Mouse (Mus musculus) megakaryocyte progenitor cell, adult 5-6 weeks (primary cell): ENCODE data around the gene Otud1. TPM values are rescaled to one million over a fixed set of nuclear protein-coding genes. Genes with fewer than 3 reads are reported as not detected.

Experiments
- ATAC-seq: replicated peaks from 2 replicates; pipeline ENCODE4 v1.8.0; 2016; ENCODE audit warnings: mild to moderate bottlenecking, moderate TSS enrichment, inconsistent platforms; ENCODE audit not compliant: poor library complexity
- total RNA-seq, 2 experiments: library from RNA; stranded (forward) in 1 of 2; stranded (reverse) in 1 of 2; fragments of 157-497, 149-512 nt in 1 of 2; fragments of 200-1000 nt in 1 of 2; gene quantifications; 2 replicates each; pipeline versions ENCODE4 v1.2.3 to v1.2.4; 2015 to 2017

Gene Otud1
- total RNA-seq (2015) (5.8 and 6.4 TPM in 2 replicates), total RNA-seq (2017) (3.1 and 3.3 TPM in 2 replicates)

DNA sequence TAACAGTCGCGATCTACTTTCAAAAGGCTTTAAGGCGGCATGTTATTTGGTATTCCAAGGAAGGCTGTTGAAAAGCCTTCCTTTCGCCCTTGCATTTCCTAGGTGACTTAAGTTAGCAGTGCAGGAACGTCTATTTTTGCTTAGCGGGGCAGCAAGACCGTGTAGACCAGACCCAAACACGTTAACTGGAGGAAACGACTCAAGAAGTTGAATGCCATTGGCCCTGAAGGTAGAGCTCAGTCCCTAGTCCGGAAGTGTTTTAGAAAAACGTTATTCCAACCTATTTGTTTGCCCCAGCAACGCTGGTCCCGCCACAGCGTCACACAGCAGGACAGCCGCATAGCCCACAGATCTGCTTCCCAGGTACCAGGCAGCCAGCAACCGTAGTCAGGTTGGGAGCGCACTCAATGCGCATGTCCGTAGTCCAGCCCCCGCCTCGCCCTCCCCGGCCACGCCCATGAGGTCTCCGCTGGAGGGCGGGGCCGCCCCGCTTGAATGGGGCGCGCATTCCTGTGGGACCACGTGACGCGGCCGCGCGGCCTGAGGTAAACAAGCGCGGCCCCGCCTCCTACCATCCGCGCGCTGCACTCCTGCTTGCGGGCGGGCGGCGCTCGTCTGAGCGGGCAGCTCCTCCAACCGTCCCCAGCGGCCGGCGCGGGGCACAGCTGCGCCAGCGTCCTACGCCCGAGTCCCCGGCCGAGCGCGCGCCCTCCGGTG, at the start of gene Otud1:
Otud1 (plus strand) TSS at position 595 of the 717 bp plus-strand sequence.
- ATAC-seq: peak; percentile 75

DNA sequence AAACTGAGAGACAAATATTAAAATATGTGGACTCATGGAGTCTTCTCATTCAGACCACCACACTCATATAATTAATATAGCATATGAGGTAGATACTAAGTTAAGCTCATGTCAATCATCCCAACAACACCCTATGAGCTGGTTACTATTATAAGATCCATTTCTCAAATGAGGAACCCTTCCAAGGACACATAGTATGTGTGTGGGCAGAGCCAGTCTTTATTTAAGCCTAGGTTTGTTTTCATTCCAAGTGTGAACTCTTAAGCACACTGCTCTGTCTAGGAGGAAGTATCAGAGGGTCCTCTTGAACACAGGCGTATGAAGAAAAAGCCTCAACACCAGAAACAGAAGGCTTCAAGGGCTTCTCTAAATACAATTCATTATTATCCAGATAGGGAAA, 49.7 kb upstream of the Otud1 start:
- no peak for ATAC-seq

DNA sequence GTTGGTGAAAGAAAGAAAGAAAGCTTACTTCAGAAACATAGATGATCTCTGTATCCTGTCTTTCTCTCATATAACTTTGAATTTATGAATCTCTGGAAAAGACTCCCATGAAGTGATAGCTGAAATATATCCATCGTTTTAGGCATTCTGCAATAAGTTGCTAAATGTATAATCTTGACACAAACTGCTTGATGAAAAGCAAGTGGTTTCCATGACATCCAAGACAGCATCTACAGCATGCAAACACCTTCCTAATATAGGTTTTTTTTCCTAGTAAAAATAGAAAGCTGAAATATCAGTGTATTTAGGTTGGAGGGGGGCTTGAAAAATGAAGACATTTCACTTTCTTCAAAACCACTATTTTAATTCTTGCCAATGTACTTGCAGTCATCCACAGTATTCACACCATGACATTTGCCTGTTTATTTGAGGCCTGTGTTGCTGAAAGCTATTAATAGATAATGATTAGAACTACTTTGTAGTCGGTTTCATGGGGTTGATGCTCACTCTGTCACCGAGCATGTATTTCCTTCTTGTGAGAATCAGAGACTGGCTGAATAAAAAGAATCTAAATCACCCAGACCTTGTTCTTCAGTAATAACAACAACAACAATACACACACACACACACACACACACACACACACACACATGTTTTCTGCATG, 49.0 kb upstream of the Otud1 start:
- ATAC-seq: no peak

DNA sequence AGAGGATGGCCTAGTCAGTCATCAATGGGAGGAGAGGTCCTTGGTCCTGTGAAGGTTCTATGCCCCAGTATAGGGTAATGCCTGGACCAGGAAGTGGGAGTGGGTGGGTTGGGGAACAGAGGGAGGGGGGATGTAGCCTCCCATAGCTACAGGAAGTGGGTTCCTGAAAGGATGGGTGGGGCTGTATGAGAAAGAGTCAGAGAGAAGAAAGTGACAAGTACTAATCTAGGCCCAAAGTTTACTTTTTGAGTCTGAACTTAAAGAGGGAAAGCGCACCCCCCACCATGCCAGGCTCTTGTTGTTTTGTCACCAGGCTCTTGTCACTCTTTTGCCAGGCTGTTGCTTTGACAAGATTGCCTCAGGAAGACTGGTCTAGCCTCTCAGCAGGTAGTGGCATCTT, 35.5 kb upstream of the Otud1 start:
- no peak for ATAC-seq

DNA sequence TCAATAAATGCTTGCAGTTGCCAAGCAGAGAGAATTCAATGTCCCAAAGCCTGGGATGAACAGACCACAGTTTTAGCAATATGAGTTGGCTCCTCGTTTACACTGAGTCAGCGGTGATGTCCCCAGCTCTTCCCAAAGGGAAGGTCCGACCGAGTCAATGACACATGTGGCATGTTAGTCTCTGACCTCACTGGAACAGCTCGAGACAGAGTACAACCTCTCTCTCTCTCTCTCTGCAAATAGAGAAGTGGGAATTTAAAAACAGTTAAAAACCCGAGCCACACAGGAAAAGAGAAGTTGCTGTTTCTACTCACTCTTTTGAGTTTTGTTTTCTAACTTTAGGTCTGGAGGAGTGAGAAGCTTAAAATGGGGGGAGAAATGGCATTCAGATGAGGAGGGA, 30.5 kb upstream of the Otud1 start:
- peak; percentile 74 for ATAC-seq

DNA sequence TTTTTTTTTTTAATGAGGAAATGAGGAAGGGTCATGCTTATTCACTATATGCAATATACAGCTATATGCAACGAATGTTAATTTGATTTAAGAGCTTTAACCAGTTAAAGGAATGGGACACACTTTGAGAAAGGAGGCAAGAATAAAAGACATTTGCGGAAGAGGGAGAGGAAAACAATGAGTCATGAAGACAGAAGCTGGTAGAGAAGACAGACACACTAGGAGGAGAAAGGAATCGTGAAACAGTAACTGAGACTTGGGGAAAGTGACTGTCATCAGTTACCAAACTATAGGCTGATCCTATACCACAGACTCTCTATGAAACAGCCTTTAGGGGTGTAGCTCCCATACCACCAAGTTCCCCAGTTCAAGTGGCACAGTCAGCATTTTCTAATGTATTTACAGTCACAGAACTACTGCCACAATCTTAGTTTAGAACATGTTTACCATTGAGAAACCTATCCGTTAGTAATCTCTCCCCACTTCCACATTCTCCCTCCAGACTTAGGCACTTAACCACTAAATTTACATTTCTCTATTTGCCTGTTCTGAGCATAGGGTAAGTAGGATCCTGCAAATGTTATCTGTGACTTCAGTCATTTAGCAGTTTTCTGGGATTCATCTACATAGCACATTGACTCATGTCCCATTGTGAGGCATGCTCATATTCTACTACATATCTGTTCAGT, 29.5 kb upstream of the Otud1 start:
- peak; percentile 68 for ATAC-seq

DNA sequence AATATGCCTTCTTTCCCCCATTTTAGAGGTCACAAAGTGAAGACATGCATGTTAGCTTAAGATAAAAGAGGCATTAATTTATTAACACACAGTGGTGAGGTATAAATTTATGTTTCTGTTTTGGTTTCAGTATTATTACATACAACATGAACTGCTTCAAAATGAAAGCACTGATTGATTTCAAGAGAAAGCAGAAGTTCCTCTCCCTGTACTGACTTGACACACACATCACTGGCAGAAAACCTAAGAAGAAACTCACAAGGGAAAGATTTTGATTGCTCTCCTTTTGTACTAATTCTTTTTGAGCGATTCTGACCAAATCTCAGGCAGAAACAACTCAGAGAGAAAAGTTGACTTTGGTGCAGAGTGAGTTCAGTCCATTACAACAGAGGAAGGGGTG, 27.0 kb upstream of the Otud1 start:
- ATAC-seq: peak; percentile 29; the same call in 1 of the 2 replicates

DNA sequence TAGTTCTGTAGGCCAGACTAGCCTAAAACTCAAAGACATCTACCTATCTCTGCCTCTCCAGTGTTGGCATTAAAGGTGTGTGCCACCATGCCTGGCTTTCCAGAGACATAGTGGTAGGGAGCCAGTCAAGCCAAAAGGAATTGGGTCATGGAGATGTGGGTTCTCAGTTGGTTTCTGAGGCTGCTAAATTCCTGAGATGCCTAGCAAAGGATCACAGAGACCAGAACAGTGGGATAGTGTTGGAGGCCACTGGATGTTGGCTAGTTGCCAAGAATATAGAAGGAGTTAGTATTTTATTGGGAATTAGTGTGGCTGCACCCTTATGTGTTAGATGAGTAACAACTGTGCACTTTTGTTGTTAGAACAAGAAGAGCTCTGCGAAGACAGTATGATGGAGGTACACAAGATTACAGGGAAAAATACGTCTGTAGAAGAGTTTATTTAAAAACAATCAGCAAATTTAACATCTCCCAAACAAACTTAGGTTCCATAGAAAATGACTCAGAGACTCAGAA, 24.1 kb upstream of the Otud1 start:
- no peak for ATAC-seq

DNA sequence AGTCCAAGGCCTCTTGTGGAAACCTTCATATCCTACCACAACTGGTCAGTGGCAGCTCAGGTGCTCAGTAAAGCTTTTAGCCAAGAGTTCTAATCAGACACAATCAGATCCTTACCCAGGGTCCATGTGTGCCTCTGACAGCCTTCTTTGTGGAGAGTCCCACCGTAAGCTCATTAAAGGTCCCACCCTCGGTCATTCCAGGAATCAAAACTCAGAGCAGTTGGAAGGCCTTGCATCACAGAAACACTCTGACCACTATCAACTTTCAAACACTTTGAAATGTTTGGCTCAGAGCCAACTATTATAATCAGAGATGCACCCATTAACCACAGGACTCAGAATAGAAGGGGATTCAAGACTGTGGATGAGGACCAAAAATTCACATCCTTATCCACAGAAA, 12.4 kb upstream of the Otud1 start:
- ATAC-seq: 0 out of 2 replicates have a peak, but pooled peaks have one; percentile 9

DNA sequence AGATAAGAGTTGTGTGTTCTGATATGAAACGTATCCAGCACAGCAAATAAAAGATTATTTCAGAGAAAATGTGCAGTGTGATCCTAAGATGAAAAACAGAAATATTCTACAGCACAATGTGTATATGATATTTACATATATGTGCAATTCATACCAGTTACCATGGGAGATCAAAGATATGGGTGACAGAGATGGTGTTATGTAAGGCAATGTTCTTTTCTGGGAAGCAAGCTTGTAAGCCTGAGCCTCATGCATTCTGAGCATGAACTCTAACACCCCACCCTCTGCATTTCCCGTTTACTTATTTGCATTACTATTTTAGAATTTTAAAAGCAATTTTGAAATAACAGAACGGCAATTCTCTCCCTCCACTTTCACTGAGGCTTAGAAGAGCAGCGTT, 11.4 kb upstream of the Otud1 start:
- ATAC-seq: no peak

DNA sequence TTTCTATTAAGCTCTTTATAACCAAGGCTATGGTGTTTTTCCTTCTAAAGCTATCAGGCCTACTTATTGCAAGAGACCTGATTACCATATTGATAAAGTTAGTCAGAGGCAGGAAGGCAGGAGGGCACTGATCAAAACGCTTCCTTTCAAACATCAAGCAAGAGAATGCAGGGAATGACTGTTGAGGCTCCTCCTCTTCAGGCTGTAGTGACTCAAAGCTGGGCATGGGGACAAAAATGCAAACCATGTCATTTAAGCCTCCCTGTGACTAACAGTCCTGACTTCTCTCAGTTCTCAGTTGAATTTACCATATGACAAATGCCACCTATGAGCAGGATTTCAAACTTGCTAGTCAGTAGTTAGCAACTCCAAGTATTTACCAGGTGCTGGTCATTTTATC, 10.6 kb upstream of the Otud1 start:
- no peak for ATAC-seq

DNA sequence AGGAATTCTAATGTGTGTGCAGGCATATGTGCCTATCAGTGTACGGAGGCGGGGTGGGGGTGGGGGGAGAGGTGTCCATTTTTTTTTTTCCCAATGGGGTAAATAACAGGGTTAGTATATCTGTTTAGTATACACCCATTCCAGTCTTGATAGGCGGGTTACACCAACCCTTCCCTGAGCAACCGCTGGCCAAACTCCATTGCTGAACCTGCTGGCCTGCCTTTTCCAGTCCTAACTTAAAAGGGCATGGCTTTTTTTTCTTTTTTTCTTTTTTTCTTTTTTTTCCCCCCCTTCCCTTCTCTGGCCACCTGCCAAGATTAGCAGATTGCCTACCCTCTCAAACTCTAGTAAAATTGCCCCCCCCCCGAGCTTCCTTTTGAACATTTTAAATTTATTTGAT, 1.1 kb upstream of the Otud1 start:
- no peak for ATAC-seq

DNA sequence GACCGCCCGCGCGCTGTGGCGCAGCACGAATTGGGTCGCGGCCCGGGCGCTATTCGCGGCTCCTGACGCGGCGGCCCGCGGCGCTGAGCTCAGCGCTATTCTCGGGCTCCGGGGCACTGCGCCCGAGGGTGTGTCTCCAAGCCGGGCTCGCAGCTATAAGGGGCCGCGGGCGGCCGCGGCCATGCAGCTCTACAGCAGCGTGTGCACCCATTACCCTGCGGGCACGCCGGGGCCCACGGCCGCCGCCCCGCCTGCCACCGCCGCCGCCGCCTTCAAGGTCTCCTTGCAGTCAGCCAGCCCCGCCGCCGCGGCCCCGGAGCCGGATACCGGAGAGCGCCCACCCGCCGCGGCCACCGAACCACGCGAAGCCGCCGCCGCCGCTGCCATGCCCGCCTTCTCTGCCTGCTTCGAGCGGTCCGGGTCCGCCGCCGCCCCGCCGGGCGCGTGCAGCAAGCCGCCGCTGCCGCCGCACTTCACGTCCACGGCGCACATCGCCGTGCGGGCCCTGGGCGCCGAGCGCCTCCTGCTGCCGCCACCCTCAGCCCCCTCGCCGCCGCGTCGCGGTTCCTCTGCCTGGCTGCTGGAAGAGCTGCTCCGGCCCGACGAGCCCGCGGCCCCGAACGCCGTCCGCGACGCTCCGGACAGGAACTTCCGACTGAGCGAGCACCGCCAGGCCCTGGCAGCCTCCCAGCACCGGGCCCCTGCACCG, 483 bp downstream of the Otud1 start:
- ATAC-seq: peak; percentile 9

DNA sequence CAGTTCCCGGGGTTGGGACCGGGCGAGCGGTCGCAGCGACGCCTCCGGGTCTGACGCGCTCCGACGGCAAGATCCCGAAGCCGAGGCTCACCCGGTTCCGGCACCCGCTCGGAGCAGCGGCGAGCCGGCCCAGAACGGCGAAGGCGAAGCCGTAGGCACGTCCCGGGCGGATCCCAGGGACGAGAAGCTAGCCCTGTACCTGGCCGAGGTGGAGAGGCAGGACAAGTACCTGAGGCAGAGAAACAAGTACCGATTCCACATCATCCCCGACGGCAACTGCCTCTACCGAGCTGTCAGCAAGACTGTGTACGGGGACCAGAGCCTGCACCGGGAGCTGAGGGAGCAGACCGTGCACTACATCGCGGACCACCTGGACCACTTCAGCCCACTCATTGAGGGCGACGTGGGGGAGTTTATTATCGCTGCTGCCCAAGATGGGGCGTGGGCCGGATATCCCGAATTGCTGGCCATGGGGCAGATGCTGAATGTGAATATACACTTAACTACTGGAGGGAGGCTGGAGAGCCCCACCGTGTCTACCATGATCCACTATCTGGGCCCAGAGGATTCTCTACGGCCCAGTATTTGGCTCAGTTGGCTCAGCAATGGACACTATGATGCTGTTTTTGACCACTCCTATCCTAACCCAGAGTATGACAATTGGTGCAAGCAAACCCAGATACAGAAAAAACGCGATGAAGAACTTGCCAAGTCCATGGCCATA, 1.3 kb downstream of the Otud1 start:
- ATAC-seq: peak; percentile 3

DNA sequence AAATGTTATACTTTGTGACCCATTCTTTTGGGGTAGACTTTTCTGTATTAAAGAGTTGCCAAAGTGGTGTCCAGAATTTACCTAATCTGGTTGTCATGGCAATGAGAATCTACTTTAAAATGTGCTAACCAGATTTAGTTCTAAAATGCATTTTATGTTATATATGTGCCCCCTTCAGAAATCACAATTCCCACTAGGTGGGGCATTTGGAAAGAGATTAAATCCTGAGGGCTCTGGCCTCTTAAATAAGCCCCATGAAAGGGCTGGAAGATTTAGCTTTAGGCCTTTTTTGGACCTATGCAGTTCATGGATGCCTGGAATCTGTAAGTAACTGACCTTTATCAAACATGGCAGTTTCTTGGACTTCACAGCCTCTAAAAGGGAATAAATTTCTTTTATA, 3.3 kb downstream of the Otud1 start:
- no peak for ATAC-seq

DNA sequence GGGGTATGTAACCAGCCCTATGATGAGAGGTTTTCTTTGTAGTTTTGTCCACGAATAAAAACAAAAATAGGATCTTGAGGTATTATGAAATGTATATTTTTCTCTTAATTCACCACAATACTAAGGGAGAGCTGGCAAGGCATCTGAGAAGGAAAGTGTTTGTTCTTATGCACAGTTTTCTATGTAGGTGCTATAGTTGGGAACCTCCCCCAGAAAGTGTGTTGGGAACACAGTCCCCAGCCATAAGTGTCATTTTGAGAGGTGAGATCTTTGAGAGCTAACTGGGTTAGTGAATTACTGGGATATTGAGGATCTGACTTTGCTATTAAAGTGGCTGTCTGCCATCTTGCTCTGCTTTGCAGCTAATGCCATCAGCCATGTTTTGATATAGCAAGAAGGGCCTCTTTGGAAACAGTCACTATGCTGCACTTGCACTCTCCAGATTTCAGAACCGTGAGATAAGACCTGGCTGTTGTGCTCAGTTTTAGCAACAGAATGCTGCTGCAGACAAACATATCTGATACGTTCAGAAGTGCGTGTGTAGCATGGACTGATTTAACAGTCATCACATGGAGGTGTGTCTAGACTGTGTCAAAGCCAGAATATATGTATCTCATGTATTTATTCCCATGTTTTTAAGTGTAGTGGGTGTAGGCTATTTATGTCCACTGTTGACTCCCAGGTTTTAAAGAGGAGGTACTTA, 5.7 kb downstream of the Otud1 start:
- ATAC-seq: peak; percentile 51

DNA sequence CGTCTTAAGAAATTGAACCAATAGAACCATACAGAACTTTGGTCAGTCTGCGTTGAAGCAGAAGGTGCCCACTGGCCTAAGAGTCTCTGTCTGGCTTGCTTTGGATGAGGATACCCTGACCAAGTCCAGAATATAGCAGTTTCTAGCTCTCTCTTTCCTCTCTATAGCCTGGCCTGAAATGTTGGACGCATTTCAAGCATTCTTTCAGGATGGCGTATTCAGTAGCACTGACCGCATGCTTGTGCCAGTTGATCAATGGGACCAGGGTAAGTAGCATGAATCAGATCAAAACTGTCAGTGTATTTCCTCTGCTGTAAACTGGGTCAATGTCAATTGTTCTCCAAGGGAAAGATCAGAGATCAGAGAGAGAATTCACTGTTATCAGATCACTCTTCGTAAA, 6.6 kb downstream of the Otud1 start:
- ATAC-seq: no peak

DNA sequence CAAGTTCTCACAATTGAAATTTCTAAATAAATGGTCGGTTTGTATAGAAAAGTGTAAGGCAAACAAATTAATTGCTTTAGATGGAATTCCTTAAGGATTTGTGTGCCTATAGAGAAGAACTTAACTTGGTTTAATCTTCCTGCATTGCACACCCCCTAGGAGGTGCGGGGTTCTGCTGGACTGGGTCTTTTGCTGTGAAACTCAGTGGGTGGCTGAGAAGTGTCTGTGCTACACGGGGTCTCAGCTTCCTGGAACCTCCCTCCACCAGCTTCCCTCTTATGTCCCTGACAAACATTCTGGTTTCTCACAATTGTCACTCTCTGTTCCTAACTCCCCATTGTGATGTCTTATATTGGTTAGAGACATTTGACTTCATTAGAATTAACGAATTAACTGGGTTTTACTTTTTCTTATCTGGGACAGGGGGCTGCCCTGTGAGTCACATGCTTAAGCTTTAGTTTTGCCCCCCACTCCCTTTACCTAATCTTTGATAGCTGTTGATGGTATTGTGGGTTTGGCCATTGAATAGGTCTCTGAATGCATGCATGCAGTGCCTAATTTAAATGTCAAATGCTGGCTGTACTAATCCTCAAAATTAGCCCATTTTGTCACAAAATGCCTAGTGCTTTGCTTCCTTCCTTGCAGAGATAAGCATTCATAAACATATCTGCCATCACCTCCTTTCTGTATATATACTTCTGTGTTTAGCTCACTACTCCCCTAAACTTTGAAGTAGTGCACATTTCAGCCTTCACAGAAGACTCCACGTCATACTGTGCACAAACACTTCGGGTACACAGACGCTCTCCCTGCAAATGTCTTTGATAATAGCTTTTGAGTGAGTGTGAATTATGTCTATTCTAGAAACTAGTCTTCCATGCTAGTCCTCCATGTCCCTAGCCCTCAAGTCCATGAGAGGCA, 7.3 kb downstream of the Otud1 start:
- no peak for ATAC-seq

DNA sequence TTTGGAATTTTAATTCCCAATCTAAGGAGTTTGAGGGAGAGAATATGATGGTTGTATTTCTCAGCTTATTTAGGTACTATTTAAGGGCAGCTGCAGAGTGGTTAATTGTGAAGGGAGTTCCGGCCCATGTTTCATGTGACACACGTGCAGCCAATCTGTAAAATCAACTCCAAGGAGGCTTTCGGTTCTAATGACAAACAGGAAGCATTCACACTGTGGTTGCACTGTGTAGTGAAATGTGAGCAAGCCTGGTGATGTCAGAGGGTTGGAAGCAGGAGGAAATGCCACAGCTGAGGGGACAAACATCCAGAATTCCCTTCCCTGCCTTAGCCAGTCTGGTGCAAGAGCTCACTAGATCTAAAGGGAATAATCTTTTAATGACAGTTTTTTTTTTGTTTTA, 8.3 kb downstream of the Otud1 start:
- peak; percentile 85 for ATAC-seq
